Mouse (Mus musculus): ENCODE results near the gene Pitpnc1. TPM values are rescaled to one million over a fixed set of nuclear protein-coding genes. Genes with fewer than 3 reads are reported as not detected.
A peak's percentile ranks its signal among the peaks of the same experiment; 100 is the strongest.
"Not testable (repeated sequence)": the region's sequence is repeated elsewhere in the genome, so short reads cannot be mapped to it uniquely, and the experiment has no call there.

The Pitpnc1 gene
- 38.3 and 39.2 TPM in 2 replicates for polyA plus RNA-seq (2015; fragmentation: Nextera tagmentation; extraction: Ambion mirVana)

- peak; percentile 88 for ATAC-seq (ENCODE audit: low FRiP score, low read depth)
- Histone ChIP-seq H3K9ac (peak within 1 kb of the TSS; percentile 90), H3K4me1 (replicated peaks) (peaks cover 32% of the 10 kb centered on the region), H3K9me3 (no peaks in the 10 kb centered on the region), H3K27me3 (no peaks in the 10 kb centered on the region), H3K4me3 (peak within 1 kb of the TSS; percentile 97), H3K27ac (replicated peaks) (peak within 1 kb of the TSS; percentile 93), H3K4me2 (peak within 1 kb of the TSS; percentile 83), H3K36me3 (no peaks in the 10 kb centered on the region)
- WGBS, result under 1% methylated on average over 37 of the region's 37 CpGs
Observed at GRCm38 (mm10) chr11:107470521-107471041, at the start of gene Pitpnc1. TSS of gene Pitpnc1 (minus strand) at chr11:107470699.

- Histone ChIP-seq H3K27me3 (no peaks in the 10 kb centered on the region), H3K27ac (replicated peaks) (no peak overlapping the region), H3K4me1 (replicated peaks) (no peaks in the 10 kb centered on the region), H3K36me3 (no peaks in the 10 kb centered on the region), H3K9ac (no peak overlapping the region), H3K4me3 (no peak overlapping the region), H3K9me3 (no peaks in the 10 kb centered on the region), H3K4me2 (no peak overlapping the region)
- no peak for ATAC-seq (ENCODE audit: low FRiP score, low read depth)
- WGBS, result 84% methylated on average over 5 of the region's 5 CpGs
Observed at GRCm38 (mm10) chr11:107518645-107519429, 48.3 kb upstream of the Pitpnc1 start.

- Histone ChIP-seq H3K36me3 (no peaks in the 10 kb centered on the region), H3K9ac (no peak overlapping the region), H3K4me3 (no peak overlapping the region), H3K27me3 (no peaks in the 10 kb centered on the region), H3K27ac (replicated peaks) (no peak overlapping the region), H3K9me3 (no peaks in the 10 kb centered on the region), H3K4me1 (replicated peaks) (no peaks in the 10 kb centered on the region), H3K4me2 (no peak overlapping the region)
- WGBS, result 94% methylated on average over 2 of the region's 2 CpGs
- ATAC-seq (ENCODE audit: low FRiP score, low read depth), result no peak
Observed at GRCm38 (mm10) chr11:107516387-107516786, 45.9 kb upstream of the Pitpnc1 start.

- WGBS, result 60% methylated on average over 10 of the region's 10 CpGs
Observed at GRCm38 (mm10) chr11:107513047-107513446, 42.5 kb upstream of the Pitpnc1 start.

GRCm38 (mm10) chr11:107511954-107512353 is 41.5 kb upstream of the Pitpnc1 start:
- H3K4me1 ChIP-seq (replicated peaks), result peaks cover 16% of the 10 kb centered on the region
- H3K27ac ChIP-seq (replicated peaks); H3K36me3 ChIP-seq; H3K9me3 ChIP-seq; H3K27me3 ChIP-seq; H3K9ac ChIP-seq; H3K4me2 ChIP-seq; ATAC-seq (ENCODE audit: low FRiP score, low read depth); H3K4me3 ChIP-seq: not testable (repeated sequence)
- WGBS, result 47% methylated on average over 5 of the region's 5 CpGs

More at GRCm38 (mm10) chr11:107513047-107513446, 42.5 kb upstream of the Pitpnc1 start:
- no peak overlapping the region for H3K4me2 ChIP-seq
- H3K27me3 ChIP-seq, result peaks cover 8% of the 10 kb centered on the region; the same call in 1 of the 2 replicates
- H3K4me1 ChIP-seq (replicated peaks), result peaks cover 16% of the 10 kb centered on the region
- H3K9me3 ChIP-seq, result no peaks in the 10 kb centered on the region
- no peak overlapping the region for H3K4me3 ChIP-seq
- H3K9ac ChIP-seq, result no peak overlapping the region
- H3K36me3 ChIP-seq, result no peaks in the 10 kb centered on the region
- H3K27ac ChIP-seq (replicated peaks), result no peak overlapping the region
- 0 out of 2 replicates have a peak, but pooled peaks have one; percentile 27 for ATAC-seq (ENCODE audit: low FRiP score, low read depth)

GRCm38 (mm10) chr11:107510362-107511269 is 40.1 kb upstream of the Pitpnc1 start:
- Histone ChIP-seq H3K4me2 (peak overlapping the region; percentile 41), H3K4me1 (replicated peaks) (peaks cover 16% of the 10 kb centered on the region), H3K4me3 (peak overlapping the region; percentile 5; the same call in 1 of the 2 replicates), H3K9ac (no peak overlapping the region), H3K27ac (replicated peaks) (no peak overlapping the region), H3K36me3 (no peaks in the 10 kb centered on the region), H3K27me3 (peaks cover 8% of the 10 kb centered on the region; the same call in 1 of the 2 replicates), H3K9me3 (no peaks in the 10 kb centered on the region)
- ATAC-seq (ENCODE audit: low FRiP score, low read depth), result no peak
- 6% methylated on average over 18 of the region's 18 CpGs for WGBS

GRCm38 (mm10) chr11:107509631-107510338 is 39.3 kb upstream of the Pitpnc1 start:
- ATAC-seq (ENCODE audit: low FRiP score, low read depth), result no peak; the same call in 1 of the 2 replicates
- WGBS, result 15% methylated on average over 11 of the region's 11 CpGs
- Histone ChIP-seq H3K9ac (no peak overlapping the region), H3K4me3 (no peak overlapping the region), H3K9me3 (no peaks in the 10 kb centered on the region), H3K27ac (replicated peaks) (no peak overlapping the region), H3K27me3 (peaks cover 8% of the 10 kb centered on the region; the same call in 1 of the 2 replicates), H3K36me3 (no peaks in the 10 kb centered on the region), H3K4me2 (peak overlapping the region; percentile 36), H3K4me1 (replicated peaks) (peaks cover 16% of the 10 kb centered on the region)

GRCm38 (mm10) chr11:107506260-107506659 is 35.8 kb upstream of the Pitpnc1 start:
- WGBS, result 78% methylated on average over 1 of the region's 1 CpGs
- Histone ChIP-seq H3K9ac (no peak overlapping the region), H3K4me1 (replicated peaks) (peaks cover 15% of the 10 kb centered on the region), H3K9me3 (no peaks in the 10 kb centered on the region), H3K27me3 (peaks cover 8% of the 10 kb centered on the region; the same call in 1 of the 2 replicates), H3K4me2 (no peak overlapping the region), H3K36me3 (no peaks in the 10 kb centered on the region), H3K4me3 (no peak overlapping the region), H3K27ac (replicated peaks) (no peak overlapping the region)
- ATAC-seq (ENCODE audit: low FRiP score, low read depth), result no peak

GRCm38 (mm10) chr11:107504364-107504763 is 33.9 kb upstream of the Pitpnc1 start:
- H3K27me3 ChIP-seq; H3K4me2 ChIP-seq; H3K9ac ChIP-seq; H3K4me3 ChIP-seq; ATAC-seq (ENCODE audit: low FRiP score, low read depth); H3K9me3 ChIP-seq; H3K4me1 ChIP-seq (replicated peaks); H3K27ac ChIP-seq (replicated peaks); H3K36me3 ChIP-seq: not testable (repeated sequence)
- 94% methylated on average over 3 of the region's 4 CpGs for WGBS

GRCm38 (mm10) chr11:107502801-107503200 is 32.3 kb upstream of the Pitpnc1 start:
- H3K4me2 ChIP-seq, result no peak overlapping the region
- no peaks in the 10 kb centered on the region for H3K4me1 ChIP-seq (replicated peaks)
- H3K9me3 ChIP-seq, result no peaks in the 10 kb centered on the region
- ATAC-seq (ENCODE audit: low FRiP score, low read depth), result no peak
- no peak overlapping the region for H3K27ac ChIP-seq (replicated peaks)
- no peaks in the 10 kb centered on the region for H3K27me3 ChIP-seq
- 91% methylated on average over 8 of the region's 8 CpGs for WGBS
- no peak overlapping the region for H3K4me3 ChIP-seq
- H3K9ac ChIP-seq, result no peak overlapping the region
- peaks cover 18% of the 10 kb centered on the region for H3K36me3 ChIP-seq

GRCm38 (mm10) chr11:107484341-107484740 is 13.8 kb upstream of the Pitpnc1 start:
- H3K27ac ChIP-seq (replicated peaks), result no peak overlapping the region
- no peak overlapping the region for H3K4me2 ChIP-seq
- no peaks in the 10 kb centered on the region for H3K9me3 ChIP-seq
- no peaks in the 10 kb centered on the region for H3K27me3 ChIP-seq
- H3K4me3 ChIP-seq, result no peak overlapping the region
- WGBS, result 96% methylated on average over 3 of the region's 3 CpGs
- peaks cover 30% of the 10 kb centered on the region for H3K36me3 ChIP-seq
- no peak overlapping the region for H3K9ac ChIP-seq
- peaks cover 21% of the 10 kb centered on the region for H3K4me1 ChIP-seq (replicated peaks)
- no peak for ATAC-seq (ENCODE audit: low FRiP score, low read depth)
